Mouse (Mus musculus) neural tube, embryonic 14.5 days (tissue): ENCODE results near the gene Calr4. TPM values are rescaled to one million over a fixed set of nuclear protein-coding genes. Genes with fewer than 3 reads are reported as not detected.

Source experiments
- ATAC-seq: fragments of 200-750 bp; cut with Nextera tagmentation; 2 replicates; pipeline ENCODE4 v1.8.0; 2017; ENCODE audit warnings: low read depth, mild to moderate bottlenecking, moderate TSS enrichment, moderate library complexity
- H3K27ac ChIP-seq: fragments of 300-500 bp; sonication (generic); 2 replicates; pipeline ENCODE4 v1.5.1; 2014; ENCODE audit warnings: low read depth, mild to moderate bottlenecking, control low read depth, low read length, moderate library complexity, mixed read lengths
- H3K27me3 ChIP-seq: fragments of 300-500 bp; sonication (generic); 2 replicates; pipeline ENCODE4 v1.6.1; 2014; ENCODE audit warnings: low read length; ENCODE audit not compliant: control insufficient read depth, insufficient read depth
- H3K36me3 ChIP-seq: fragments of 300-500 bp; sonication (generic); 2 replicates; pipeline ENCODE4 v1.6.1; 2014; ENCODE audit warnings: low read length, mixed read lengths; ENCODE audit not compliant: control insufficient read depth, insufficient read depth
- H3K4me1 ChIP-seq: fragments of 300-500 bp; sonication (generic); 2 replicates; pipeline ENCODE4 v1.6.1; 2014; ENCODE audit warnings: low read length; ENCODE audit not compliant: control insufficient read depth, insufficient read depth
- H3K4me2 ChIP-seq: fragments of 300-500 bp; sonication (generic); 2 replicates; pipeline ENCODE4 v1.6.1; 2014; ENCODE audit warnings: mild to moderate bottlenecking, low read depth, low read length, control low read depth
- H3K4me3 ChIP-seq: fragments of 300-500 bp; sonication (generic); 2 replicates; pipeline ENCODE4 v1.5.1; 2014; ENCODE audit warnings: low read depth, low read length, control low read depth, mixed read lengths
- H3K9ac ChIP-seq: fragments of 300-500 bp; sonication (generic); replicated peaks from 2 replicates; pipeline ENCODE4 v1.6.1; 2014; ENCODE audit warnings: low read depth, mild to moderate bottlenecking, control low read depth, low read length, mixed read lengths
- H3K9me3 ChIP-seq: fragments of 300-500 bp; sonication (generic); 2 replicates; pipeline ENCODE4 v1.6.1; 2016; ENCODE audit warnings: low read length; ENCODE audit not compliant: control insufficient read depth
- WGBS: fragments of 180-500 bp; shearing (Covaris S2); extraction: QIAGEN DNeasy Blood & Tissue Kit; methylation state at CpG from one replicate; pipeline ENCODE4 v1.1.7; 2014; 5-methylcytosine and 5-hydroxymethylcytosine counted together
- polyA plus RNA-seq: library from polyadenylated mRNA; unstranded; fragments of >200 nt; fragmentation: Nextera tagmentation; extraction: Ambion mirVana; gene quantifications from 2 replicates; pipeline ENCODE4 v1.2.1, GENCODE M21; 2014

The Calr4 gene
- polyA plus RNA-seq, 1 experiment from 2014 or later = 1.6 TPM

GRCm38 (mm10) chr4:109280459-109281160, 46.3 kb downstream of the Calr4 start:
- under 1% methylated on average over 77 of the region's 85 CpGs for WGBS
- Histone ChIP-seq H3K4me3 (peak overlapping the region; percentile 69), H3K27me3 (no peaks in the 10 kb centered on the region; the same call in 1 of the 2 replicates), H3K27ac (0 out of 2 replicates have a peak overlapping the region, but pooled peaks have one; percentile 22), H3K4me2 (peak overlapping the region; percentile 79), H3K4me1 (no peaks in the 10 kb centered on the region), H3K9ac (peak overlapping the region; percentile 62), H3K9me3 (no peaks in the 10 kb centered on the region), H3K36me3 (no peaks in the 10 kb centered on the region)
- peak; percentile 86 for ATAC-seq

- peak overlapping the region; percentile 69 for H3K4me3 ChIP-seq
- 9% methylated on average over 4 of the region's 4 CpGs for whole genome bisulfite sequencing
- no peaks in the 10 kb centered on the region; the same call in 1 of the 2 replicates for H3K27me3 ChIP-seq
- no peaks in the 10 kb centered on the region for H3K36me3 ChIP-seq
- no peak for ATAC-seq
- no peaks in the 10 kb centered on the region for H3K4me1 ChIP-seq
- H3K9ac ChIP-seq = peak overlapping the region; percentile 62
- 0 out of 2 replicates have a peak overlapping the region, but pooled peaks have one; percentile 22 for H3K27ac ChIP-seq
- peak overlapping the region; percentile 79 for H3K4me2 ChIP-seq
- H3K9me3 ChIP-seq = no peaks in the 10 kb centered on the region
Observed at GRCm38 (mm10) chr4:109281161-109281560, 46.9 kb downstream of the Calr4 start.

GRCm38 (mm10) chr4:109281946-109282345, 47.7 kb downstream of the Calr4 start:
- no peaks in the 10 kb centered on the region for H3K9me3 ChIP-seq
- H3K4me2 ChIP-seq = peak overlapping the region; percentile 79
- H3K36me3 ChIP-seq = no peaks in the 10 kb centered on the region
- H3K4me1 ChIP-seq = no peaks in the 10 kb centered on the region
- WGBS = 89% methylated on average over 1 of the region's 1 CpGs
- 0 out of 2 replicates have a peak overlapping the region, but pooled peaks have one; percentile 69 for H3K4me3 ChIP-seq
- ATAC-seq = no peak
- H3K9ac ChIP-seq = no peak overlapping the region
- no peak overlapping the region for H3K27ac ChIP-seq
- H3K27me3 ChIP-seq = no peaks in the 10 kb centered on the region; the same call in 1 of the 2 replicates

DNA sequence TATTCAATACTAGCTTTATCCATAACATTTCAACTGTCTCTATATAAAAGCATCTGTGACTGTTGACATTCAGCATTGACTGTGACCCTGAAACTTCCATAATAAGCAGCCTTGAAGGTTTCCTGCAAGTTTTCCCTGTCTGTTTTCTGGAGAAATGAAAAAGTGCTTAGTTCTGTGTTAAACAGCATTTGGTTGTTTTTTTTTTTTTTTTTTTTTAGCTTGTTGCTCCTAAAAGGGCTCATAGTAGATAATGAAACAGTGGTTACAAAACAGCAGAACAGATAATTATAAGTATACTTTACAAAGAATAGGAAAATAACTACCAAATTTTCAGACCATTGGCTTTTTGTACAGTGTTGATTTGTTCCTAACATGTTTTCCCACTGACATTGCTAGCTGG, 60.3 kb downstream of the Calr4 start:
- H3K9me3 ChIP-seq = no peaks in the 10 kb centered on the region
- no peak overlapping the region for H3K27ac ChIP-seq
- ATAC-seq = no peak
- no peaks in the 10 kb centered on the region for H3K27me3 ChIP-seq
- no peak overlapping the region for H3K4me3 ChIP-seq
- H3K36me3 ChIP-seq = no peaks in the 10 kb centered on the region
- no peak overlapping the region for H3K9ac ChIP-seq
- H3K4me2 ChIP-seq = no peak overlapping the region
- H3K4me1 ChIP-seq = no peaks in the 10 kb centered on the region

GRCm38 (mm10) chr4:109296510-109296909, 62.2 kb downstream of the Calr4 start:
- Histone ChIP-seq H3K36me3 (no peaks in the 10 kb centered on the region), H3K4me3 (no peak overlapping the region), H3K27ac (no peak overlapping the region), H3K9me3 (no peaks in the 10 kb centered on the region), H3K27me3 (no peaks in the 10 kb centered on the region), H3K4me2 (no peak overlapping the region), H3K9ac (no peak overlapping the region), H3K4me1 (no peaks in the 10 kb centered on the region)
- no peak for ATAC-seq
- WGBS = 82% methylated on average over 2 of the region's 2 CpGs

DNA sequence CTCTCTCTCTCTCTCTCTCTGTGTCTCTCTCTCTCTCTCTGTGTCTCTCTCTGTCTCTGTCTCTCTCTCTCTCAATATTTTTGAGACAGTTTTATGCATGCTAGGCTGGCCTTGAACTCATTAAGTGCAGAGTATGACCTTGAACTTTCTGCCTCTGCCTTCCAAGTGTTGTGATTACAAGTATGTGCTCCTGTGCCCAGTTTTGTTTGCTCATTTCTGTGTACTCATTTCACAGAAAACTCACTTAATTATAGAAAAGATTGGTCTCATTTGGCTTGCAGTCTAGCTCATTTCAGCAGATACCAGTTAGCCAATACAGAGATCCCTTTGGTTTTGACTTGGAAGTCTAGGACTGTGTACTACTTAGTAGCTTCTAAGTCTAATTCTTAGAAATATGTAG, 64.9 kb downstream of the Calr4 start:
- no peak overlapping the region for H3K4me2 ChIP-seq

More for the DNA sequence above, 64.9 kb downstream of the Calr4 start:
- Histone ChIP-seq H3K36me3 (no peaks in the 10 kb centered on the region), H3K4me3 (no peak overlapping the region), H3K9ac (no peak overlapping the region), H3K4me1 (no peaks in the 10 kb centered on the region), H3K27ac (no peak overlapping the region), H3K27me3 (no peaks in the 10 kb centered on the region), H3K9me3 (no peaks in the 10 kb centered on the region)
- no peak for ATAC-seq

Other genes with a start within 250 kb of the Calr4 start
- 67.4 and 72.6 TPM in 2 replicates for gene Nrd1, start 233.8 kb upstream of the Calr4 start, polyA plus RNA-seq
- 89.2 and 98.8 TPM in 2 replicates for gene Osbpl9, start 32.2 kb upstream of the Calr4 start, polyA plus RNA-seq
- 82.4 and 101 TPM in 2 replicates for gene Eps15, start 45.8 kb downstream of the Calr4 start, polyA plus RNA-seq
- 3.2 and 4.9 TPM in 2 replicates for gene Ttc39a, start 172.1 kb downstream of the Calr4 start, polyA plus RNA-seq